Mouse (Mus musculus): Measurements from ENCODE around the gene 4930503B20Rik. TPM values are rescaled to one million over a fixed set of nuclear protein-coding genes. Genes with fewer than 3 reads are reported as not detected.

4930503B20Rik gene
- polyA plus RNA-seq, 1 experiment from 2014 or later, result not detected

DNA sequence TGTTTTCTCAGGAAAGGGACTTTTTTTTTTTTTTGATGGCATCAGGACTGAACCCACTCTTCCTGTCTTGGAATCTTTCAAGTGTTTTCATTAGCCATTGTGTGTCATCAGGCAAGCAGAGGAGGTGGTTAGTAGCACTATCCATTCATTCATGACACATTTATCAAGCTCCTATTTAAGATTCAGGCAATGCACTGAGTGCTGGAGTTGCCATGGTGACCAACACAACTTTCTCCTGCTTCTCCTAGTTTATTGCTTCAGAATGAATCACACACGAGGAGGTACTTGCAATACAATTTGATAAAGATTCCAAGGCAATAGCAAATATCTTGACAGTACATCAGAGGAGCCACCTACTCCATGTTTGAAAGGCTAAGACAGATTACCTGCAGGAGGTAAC lies 43.7 kb downstream of the 4930503B20Rik start:
- Histone ChIP-seq H3K9ac (replicated peaks; ENCODE audit: low read length) (no peak overlapping the region), H3K4me2 (ENCODE audit: low read depth, low read length) (no peak overlapping the region), H3K27ac (replicated peaks; ENCODE audit: low read depth, low read length) (no peak overlapping the region), H3K4me1 (ENCODE audit: control insufficient read depth, insufficient read depth, low read length) (no peaks in the 10 kb centered on the region), H3K27me3 (ENCODE audit: control insufficient read depth, insufficient read depth, low read length) (no peaks in the 10 kb centered on the region), H3K4me3 (ENCODE audit: low read depth, low read length) (no peak overlapping the region), H3K36me3 (replicated peaks; ENCODE audit: control insufficient read depth, insufficient read depth, low read depth, low read length) (no peaks in the 10 kb centered on the region), H3K9me3 (replicated peaks; ENCODE audit: control insufficient read depth, low read length) (no peaks in the 10 kb centered on the region)
- DNase-seq (ENCODE audit: low spot score) (no peak), ATAC-seq (replicated peaks; ENCODE audit: insufficient number of reproducible peaks, low FRiP score, low TSS enrichment, low read depth) (no peak)
- 77% methylated on average over 1 of the region's 1 CpGs for WGBS

DNA sequence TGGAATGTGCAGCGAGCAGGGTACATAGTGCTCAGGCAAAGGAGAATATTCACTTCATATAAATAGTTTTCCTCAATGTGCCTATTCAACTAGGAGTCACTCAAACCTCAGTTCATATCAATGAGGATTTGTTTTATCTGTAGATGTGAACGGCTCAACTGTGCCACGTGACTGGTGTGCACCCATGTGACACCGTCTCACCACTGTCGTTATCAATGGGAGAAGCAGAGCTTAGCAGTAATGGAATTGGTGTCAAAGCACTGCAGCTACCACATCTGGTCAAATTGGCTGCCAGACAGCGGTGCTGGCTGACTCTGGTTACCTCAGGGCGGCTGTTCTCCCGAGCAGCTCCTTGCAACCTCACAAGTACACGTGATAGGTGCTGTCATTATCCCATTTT lies 46.5 kb downstream of the 4930503B20Rik start:
- Histone ChIP-seq H3K4me3 (ENCODE audit: low read depth, low read length) (no peak overlapping the region), H3K27ac (replicated peaks; ENCODE audit: low read depth, low read length) (no peak overlapping the region), H3K4me1 (ENCODE audit: control insufficient read depth, insufficient read depth, low read length) (no peaks in the 10 kb centered on the region), H3K9me3 (replicated peaks; ENCODE audit: control insufficient read depth, low read length) (no peaks in the 10 kb centered on the region), H3K36me3 (replicated peaks; ENCODE audit: control insufficient read depth, insufficient read depth, low read depth, low read length) (no peaks in the 10 kb centered on the region), H3K9ac (replicated peaks; ENCODE audit: low read length) (no peak overlapping the region), H3K27me3 (ENCODE audit: control insufficient read depth, insufficient read depth, low read length) (no peaks in the 10 kb centered on the region), H3K4me2 (ENCODE audit: low read depth, low read length) (no peak overlapping the region)
- DNase-seq (ENCODE audit: low spot score), result no peak
- 87% methylated on average over 9 of the region's 9 CpGs for WGBS
- ATAC-seq (replicated peaks; ENCODE audit: insufficient number of reproducible peaks, low FRiP score, low TSS enrichment, low read depth), result no peak

DNA sequence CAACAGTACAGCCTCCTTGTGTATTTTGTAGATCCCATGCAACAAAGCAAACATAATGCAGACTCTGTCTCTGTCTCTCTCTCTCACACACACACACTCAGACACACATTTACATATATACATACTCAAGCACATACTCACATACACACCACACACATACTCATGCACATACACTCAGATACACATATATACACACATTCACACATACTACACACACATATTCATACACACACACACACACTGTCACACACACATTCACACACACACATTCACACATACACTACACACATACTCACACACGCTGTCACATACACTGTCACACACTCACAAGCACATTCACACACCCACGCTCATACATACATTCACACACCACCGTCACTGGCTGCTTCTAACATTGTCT lies 48.6 kb downstream of the 4930503B20Rik start:
- Histone ChIP-seq H3K4me3 (ENCODE audit: low read depth, low read length) (no peak overlapping the region), H3K4me2 (ENCODE audit: low read depth, low read length) (no peak overlapping the region), H3K9ac (replicated peaks; ENCODE audit: low read length) (no peak overlapping the region), H3K4me1 (ENCODE audit: control insufficient read depth, insufficient read depth, low read length) (no peaks in the 10 kb centered on the region), H3K36me3 (replicated peaks; ENCODE audit: control insufficient read depth, insufficient read depth, low read depth, low read length) (no peaks in the 10 kb centered on the region), H3K27me3 (ENCODE audit: control insufficient read depth, insufficient read depth, low read length) (no peaks in the 10 kb centered on the region), H3K9me3 (replicated peaks; ENCODE audit: control insufficient read depth, low read length) (no peaks in the 10 kb centered on the region), H3K27ac (replicated peaks; ENCODE audit: low read depth, low read length) (no peak overlapping the region)
- ATAC-seq (replicated peaks; ENCODE audit: insufficient number of reproducible peaks, low FRiP score, low TSS enrichment, low read depth) (no peak), DNase-seq (ENCODE audit: low spot score) (no peak)
- 85% methylated on average over 3 of the region's 3 CpGs for WGBS

DNA sequence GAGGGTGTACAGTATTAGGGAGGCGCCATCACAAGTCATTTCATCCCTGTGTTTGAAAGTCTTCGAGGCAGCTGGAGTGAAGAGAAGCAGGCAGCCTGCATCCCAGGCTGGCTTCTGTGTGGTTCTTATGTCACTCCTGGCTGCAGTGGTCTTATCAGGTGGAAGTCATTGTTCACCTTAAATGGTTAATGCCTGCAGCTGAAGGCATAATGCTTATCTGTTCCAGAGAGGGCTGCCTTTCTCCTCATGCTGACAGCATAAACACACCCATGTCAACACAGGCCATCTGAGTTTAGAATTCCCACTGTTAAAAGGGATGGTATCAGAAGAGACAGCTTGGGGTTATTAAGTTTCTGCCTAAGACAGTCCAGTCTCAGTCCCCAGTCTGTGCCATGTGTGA lies 49.9 kb downstream of the 4930503B20Rik start:
- no peaks in the 10 kb centered on the region for H3K9me3 ChIP-seq (replicated peaks; ENCODE audit: control insufficient read depth, low read length)
- H3K9ac ChIP-seq (replicated peaks; ENCODE audit: low read length), result no peak overlapping the region
- no peaks in the 10 kb centered on the region for H3K27me3 ChIP-seq (ENCODE audit: control insufficient read depth, insufficient read depth, low read length)
- DNase-seq (ENCODE audit: low spot score) (no peak), ATAC-seq (replicated peaks; ENCODE audit: insufficient number of reproducible peaks, low FRiP score, low TSS enrichment, low read depth) (no peak)
- no peak overlapping the region for H3K27ac ChIP-seq (replicated peaks; ENCODE audit: low read depth, low read length)
- no peak overlapping the region for H3K4me2 ChIP-seq (ENCODE audit: low read depth, low read length)
- no peak overlapping the region for H3K4me3 ChIP-seq (ENCODE audit: low read depth, low read length)
- H3K4me1 ChIP-seq (ENCODE audit: control insufficient read depth, insufficient read depth, low read length), result no peaks in the 10 kb centered on the region
- no peaks in the 10 kb centered on the region for H3K36me3 ChIP-seq (replicated peaks; ENCODE audit: control insufficient read depth, insufficient read depth, low read depth, low read length)
- WGBS, result 93% methylated on average over 2 of the region's 2 CpGs

DNA sequence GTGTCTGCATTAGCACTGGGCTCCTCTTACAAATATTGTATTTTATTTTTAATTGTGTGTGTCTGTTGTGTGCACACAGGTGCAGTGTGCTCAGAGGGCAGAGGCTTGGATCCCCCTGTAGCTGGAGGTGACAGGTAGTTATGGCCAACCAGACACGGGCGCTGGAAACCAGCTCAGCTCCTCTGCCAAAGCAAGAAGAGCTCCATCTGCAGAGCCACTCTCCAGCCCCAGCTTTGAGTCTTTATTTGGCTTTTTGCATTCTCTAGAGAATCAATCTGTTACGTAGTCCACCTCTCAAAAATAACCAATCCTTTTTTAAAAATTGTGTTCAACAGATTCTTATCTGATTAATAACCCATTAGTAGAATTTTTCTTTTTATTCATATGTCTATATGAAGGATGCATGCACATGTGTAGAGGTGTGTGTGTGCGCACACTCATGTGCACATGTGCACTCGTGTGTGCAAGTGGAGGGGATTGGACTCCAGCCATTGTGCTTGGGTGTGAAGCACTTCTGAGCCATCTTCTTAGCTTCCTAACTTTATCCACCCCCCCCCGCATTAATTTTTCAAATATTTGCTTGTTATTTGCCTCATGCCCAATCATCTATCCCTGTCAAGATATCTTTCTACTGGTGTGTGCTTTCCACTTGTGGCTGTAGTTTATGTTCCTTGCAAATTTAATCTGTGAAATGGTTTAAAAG lies 51.8 kb downstream of the 4930503B20Rik start:
- no peak for DNase-seq (ENCODE audit: low spot score)
- 91% methylated on average over 6 of the region's 6 CpGs for WGBS
- Histone ChIP-seq H3K4me3 (ENCODE audit: low read depth, low read length) (no peak overlapping the region), H3K9me3 (replicated peaks; ENCODE audit: control insufficient read depth, low read length) (no peaks in the 10 kb centered on the region), H3K36me3 (replicated peaks; ENCODE audit: control insufficient read depth, insufficient read depth, low read depth, low read length) (no peaks in the 10 kb centered on the region), H3K4me2 (ENCODE audit: low read depth, low read length) (no peak overlapping the region), H3K27ac (replicated peaks; ENCODE audit: low read depth, low read length) (no peak overlapping the region), H3K4me1 (ENCODE audit: control insufficient read depth, insufficient read depth, low read length) (no peaks in the 10 kb centered on the region), H3K9ac (replicated peaks; ENCODE audit: low read length) (no peak overlapping the region), H3K27me3 (ENCODE audit: control insufficient read depth, insufficient read depth, low read length) (no peaks in the 10 kb centered on the region)
- no peak for ATAC-seq (replicated peaks; ENCODE audit: insufficient number of reproducible peaks, low FRiP score, low TSS enrichment, low read depth)

DNA sequence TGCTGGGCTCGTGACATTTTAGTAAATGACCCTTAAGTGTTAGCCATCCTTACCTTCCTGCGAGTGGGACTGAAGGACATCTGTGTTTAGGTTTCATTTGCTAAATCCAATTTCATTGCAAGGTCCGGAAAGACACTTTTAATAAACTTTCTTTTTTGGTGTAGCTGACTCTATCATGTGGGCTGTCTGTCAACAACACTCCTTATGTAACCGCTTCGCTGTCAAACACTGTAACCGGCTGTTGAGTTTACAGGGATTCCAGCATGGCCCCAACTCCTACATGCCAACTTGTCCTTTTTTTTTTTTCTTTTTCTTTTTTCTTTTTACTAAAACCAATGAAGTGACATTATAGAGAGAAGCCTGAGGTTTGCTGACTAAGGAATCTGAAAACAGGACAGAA lies 52.7 kb downstream of the 4930503B20Rik start:
- no peaks in the 10 kb centered on the region for H3K9me3 ChIP-seq (replicated peaks; ENCODE audit: control insufficient read depth, low read length)
- H3K4me3 ChIP-seq (ENCODE audit: low read depth, low read length), result no peak overlapping the region
- DNase-seq (ENCODE audit: low spot score), result no peak
- no peak overlapping the region for H3K4me2 ChIP-seq (ENCODE audit: low read depth, low read length)
- H3K27me3 ChIP-seq (ENCODE audit: control insufficient read depth, insufficient read depth, low read length), result no peaks in the 10 kb centered on the region
- 73% methylated on average over 6 of the region's 6 CpGs for WGBS
- no peaks in the 10 kb centered on the region for H3K36me3 ChIP-seq (replicated peaks; ENCODE audit: control insufficient read depth, insufficient read depth, low read depth, low read length)
- H3K9ac ChIP-seq (replicated peaks; ENCODE audit: low read length), result no peak overlapping the region
- H3K27ac ChIP-seq (replicated peaks; ENCODE audit: low read depth, low read length), result no peak overlapping the region
- H3K4me1 ChIP-seq (ENCODE audit: control insufficient read depth, insufficient read depth, low read length), result no peaks in the 10 kb centered on the region
- no peak for ATAC-seq (replicated peaks; ENCODE audit: insufficient number of reproducible peaks, low FRiP score, low TSS enrichment, low read depth)

DNA sequence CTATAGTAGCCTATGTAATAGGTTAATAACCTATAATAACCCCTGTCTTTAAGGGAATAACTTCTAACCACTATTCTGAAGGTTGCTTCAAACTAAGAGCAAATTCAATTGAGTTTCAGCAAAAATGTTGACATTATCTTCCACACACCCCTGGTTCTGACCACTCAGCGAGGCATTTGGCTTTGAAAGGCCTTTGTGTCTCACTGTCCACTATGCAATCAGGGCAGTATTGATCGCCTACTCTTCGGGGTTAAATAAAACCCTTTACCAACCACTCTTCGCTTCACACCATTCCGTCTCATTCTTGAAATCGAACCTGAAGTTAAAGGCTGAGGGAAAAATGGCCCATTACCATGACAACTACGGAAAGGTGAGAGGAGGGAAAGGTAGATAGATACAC lies 54.3 kb downstream of the 4930503B20Rik start:
- DNase-seq (ENCODE audit: low spot score) (no peak), ATAC-seq (replicated peaks; ENCODE audit: insufficient number of reproducible peaks, low FRiP score, low TSS enrichment, low read depth) (no peak)
- 87% methylated on average over 7 of the region's 7 CpGs for WGBS
- Histone ChIP-seq H3K9me3 (replicated peaks; ENCODE audit: control insufficient read depth, low read length) (no peaks in the 10 kb centered on the region), H3K9ac (replicated peaks; ENCODE audit: low read length) (no peak overlapping the region), H3K27ac (replicated peaks; ENCODE audit: low read depth, low read length) (no peak overlapping the region), H3K4me3 (ENCODE audit: low read depth, low read length) (no peak overlapping the region), H3K27me3 (ENCODE audit: control insufficient read depth, insufficient read depth, low read length) (no peaks in the 10 kb centered on the region), H3K4me1 (ENCODE audit: control insufficient read depth, insufficient read depth, low read length) (no peaks in the 10 kb centered on the region), H3K36me3 (replicated peaks; ENCODE audit: control insufficient read depth, insufficient read depth, low read depth, low read length) (no peaks in the 10 kb centered on the region), H3K4me2 (ENCODE audit: low read depth, low read length) (no peak overlapping the region)

DNA sequence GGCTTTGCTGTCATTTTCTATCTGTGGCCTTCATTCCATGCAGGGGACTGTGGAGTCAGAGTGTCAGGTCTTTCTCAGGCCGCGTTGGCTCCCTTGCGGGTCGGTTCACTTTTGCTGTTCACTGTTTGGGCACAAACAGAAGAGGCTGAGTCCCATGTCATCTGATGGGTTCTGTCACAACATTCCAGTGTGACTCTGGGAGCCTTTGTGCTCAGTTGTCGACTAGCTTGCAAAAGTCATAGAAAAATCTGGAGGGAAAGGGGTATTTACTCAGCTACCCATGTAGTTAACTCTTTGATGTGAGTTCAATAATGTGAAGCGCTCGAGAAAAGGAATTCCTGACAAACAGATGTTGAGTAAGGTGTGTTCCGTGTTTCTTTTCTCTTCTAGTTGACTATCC lies 54.7 kb downstream of the 4930503B20Rik start:
- no peak overlapping the region for H3K4me3 ChIP-seq (ENCODE audit: low read depth, low read length)
- DNase-seq (ENCODE audit: low spot score) (no peak), ATAC-seq (replicated peaks; ENCODE audit: insufficient number of reproducible peaks, low FRiP score, low TSS enrichment, low read depth) (no peak)
- no peak overlapping the region for H3K27ac ChIP-seq (replicated peaks; ENCODE audit: low read depth, low read length)
- no peaks in the 10 kb centered on the region for H3K27me3 ChIP-seq (ENCODE audit: control insufficient read depth, insufficient read depth, low read length)
- 82% methylated on average over 8 of the region's 8 CpGs for WGBS
- H3K9ac ChIP-seq (replicated peaks; ENCODE audit: low read length), result no peak overlapping the region
- no peak overlapping the region for H3K4me2 ChIP-seq (ENCODE audit: low read depth, low read length)
- no peaks in the 10 kb centered on the region for H3K36me3 ChIP-seq (replicated peaks; ENCODE audit: control insufficient read depth, insufficient read depth, low read depth, low read length)
- no peaks in the 10 kb centered on the region for H3K9me3 ChIP-seq (replicated peaks; ENCODE audit: control insufficient read depth, low read length)
- H3K4me1 ChIP-seq (ENCODE audit: control insufficient read depth, insufficient read depth, low read length), result no peaks in the 10 kb centered on the region
